Mouse (Mus musculus) megakaryocyte-erythroid progenitor cell, adult 5-6 weeks (primary cell): ENCODE measurements at regions not wholly inside any gene's neighbourhood (a gene's known extent, or its start where the extent isn't known, plus 50 kb on each side); places are given as distances from the start of the nearest gene placed in this dataset.
"Not testable (repeated sequence)": the region's sequence is repeated elsewhere in the genome, so short reads cannot be mapped to it uniquely, and the experiment has no call there.

Experiments
- ATAC-seq: replicated peaks from 2 replicates; pipeline ENCODE4 v1.8.0; 2016; ENCODE audit warnings: mild to moderate bottlenecking, inconsistent platforms; ENCODE audit not compliant: severe bottlenecking, poor library complexity, low FRiP score, low TSS enrichment

DNA sequence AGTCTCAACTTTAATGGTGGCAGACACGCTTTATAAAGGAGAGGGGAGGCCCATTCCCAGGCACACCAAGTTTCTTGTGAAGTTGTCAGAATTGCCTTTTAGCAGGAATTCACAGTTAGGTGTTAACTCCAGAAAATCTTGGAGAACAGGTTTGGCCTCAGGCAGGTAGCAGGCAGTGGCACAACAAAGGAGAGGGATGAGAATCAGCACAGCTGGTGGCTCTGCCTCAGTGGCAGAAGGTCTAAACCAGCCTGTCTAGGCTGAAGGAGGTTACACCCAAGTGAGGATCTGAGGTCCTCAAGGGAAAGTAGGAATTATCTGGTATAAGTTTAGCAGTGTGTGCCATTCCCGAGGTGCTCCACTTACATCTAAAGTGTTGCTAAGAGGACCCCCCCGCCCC lies 456.3 kb downstream of the Epm2a start:
- ATAC-seq: no peak

DNA sequence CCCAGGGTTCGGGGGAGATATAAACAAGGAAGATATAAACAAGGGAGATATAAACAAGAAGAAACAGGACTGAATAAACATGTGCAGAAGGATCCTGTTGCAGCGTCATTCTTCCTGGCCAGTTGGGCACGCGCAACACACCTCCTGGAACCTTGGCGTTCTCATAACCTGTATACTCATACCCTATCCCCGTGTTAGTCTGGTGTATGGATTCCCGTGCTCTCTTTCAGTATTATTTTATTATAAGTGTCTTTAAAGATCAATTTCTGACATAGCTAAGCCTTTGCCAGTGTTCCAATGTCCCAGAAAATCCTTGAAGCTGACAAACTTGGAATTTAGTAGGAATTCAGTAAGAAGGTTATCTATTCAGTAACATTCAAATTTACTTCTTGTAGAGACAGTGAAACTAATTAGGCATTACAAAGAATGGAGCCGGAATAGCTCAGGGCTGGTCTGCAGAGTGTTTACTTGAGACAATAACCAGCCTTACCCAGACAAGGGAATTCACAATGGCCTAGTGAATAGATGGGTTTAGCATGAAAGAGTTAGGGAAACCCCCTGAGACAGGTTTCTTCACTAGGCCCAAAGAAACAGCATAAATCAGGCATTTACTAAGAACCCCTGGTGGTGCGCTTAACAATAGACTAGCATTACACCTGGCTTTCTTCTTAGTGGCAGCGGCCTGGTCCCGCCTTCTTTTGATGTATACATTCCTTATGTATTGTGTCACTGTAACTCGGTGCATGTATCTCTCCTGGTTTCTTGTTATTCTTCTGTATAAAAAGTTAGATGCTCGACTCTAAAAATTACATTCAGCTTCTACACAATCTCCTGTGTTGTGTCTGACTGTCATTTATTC lies 458.4 kb downstream of the Epm2a start:
- not testable (repeated sequence) for ATAC-seq

DNA sequence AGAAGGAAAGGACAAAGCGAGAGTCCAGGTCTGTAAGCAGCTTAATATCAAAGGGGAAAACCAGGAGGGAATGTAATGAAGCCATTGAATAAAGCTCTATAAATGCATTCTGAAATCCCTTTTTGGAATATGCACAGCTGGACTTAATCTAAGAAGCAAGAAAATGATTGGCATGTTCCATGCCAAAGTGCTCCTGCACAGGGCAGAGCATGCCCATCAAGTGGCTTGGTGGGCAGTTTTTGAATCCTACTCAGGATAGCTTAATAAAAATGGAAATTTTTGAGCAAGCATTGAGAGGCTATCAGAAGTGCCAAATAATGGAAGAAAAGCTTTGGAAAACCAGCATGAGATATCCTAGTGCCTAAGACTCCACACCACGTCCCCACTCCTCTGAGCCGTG lies 466.1 kb downstream of the Epm2a start:
- ATAC-seq: no peak

DNA sequence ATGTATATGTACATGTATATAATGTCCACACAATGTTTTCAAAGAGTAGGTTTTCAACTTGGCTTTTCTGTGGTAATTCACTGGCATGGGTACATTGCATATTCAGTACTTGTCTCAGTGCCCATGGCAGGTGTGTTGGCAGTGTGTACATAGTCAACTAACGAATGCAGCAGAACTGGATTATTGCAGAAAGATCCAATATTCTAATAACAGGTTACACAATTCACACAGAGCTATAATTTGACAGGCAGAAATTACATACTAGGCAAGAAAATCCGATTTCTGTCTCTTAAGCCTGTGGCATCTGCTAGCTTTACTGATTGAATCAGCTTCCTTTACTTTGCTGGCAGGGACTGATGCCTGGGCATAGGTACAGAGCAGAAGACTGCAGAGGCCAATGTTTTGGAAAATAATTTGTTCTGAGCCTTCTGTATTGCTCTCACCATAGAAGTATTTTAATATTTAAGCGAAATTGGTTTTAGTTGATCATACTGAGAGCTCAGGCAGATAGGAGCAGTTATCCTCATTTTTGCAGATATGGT lies 479.3 kb downstream of the Epm2a start:
- no peak for ATAC-seq

DNA sequence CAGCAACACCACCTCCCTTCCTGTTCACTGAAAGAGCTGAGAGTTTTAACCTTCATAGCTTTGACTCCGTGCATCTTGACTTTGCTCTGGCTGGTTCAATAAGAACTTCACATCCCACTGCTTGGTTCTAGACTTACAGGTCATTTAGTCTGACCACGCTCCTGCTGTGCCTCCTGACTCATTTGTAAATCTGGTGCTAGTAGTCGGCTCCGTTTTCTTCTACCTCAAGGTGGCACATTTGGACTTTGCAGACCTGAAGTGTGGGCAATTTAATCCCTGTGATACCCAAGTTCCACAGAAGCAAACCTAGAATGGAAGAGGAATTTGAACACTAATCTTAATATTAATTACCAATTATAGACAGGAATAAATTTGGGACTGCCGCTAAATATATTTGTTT lies 497.9 kb downstream of the Epm2a start:
- no peak for ATAC-seq

DNA sequence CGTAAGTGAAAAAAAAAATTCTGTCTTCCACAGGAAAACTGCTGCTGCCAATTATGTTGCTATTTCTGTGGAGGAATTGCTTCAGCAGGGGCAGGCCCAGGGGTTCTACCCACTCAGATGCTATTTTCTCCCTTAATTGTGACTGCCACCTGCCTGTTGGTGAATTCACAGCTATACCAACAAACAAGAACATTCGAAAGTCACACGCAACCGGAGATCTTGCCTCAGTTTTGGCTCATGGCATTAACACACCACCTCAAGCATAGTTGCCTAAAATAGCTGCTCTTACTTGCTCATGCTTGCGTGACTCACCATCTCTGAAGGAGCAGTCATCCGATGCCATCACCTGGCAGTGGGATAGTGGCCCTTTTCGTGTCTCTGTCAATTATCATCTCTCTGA lies 498.3 kb downstream of the Epm2a start:
- ATAC-seq: no peak

DNA sequence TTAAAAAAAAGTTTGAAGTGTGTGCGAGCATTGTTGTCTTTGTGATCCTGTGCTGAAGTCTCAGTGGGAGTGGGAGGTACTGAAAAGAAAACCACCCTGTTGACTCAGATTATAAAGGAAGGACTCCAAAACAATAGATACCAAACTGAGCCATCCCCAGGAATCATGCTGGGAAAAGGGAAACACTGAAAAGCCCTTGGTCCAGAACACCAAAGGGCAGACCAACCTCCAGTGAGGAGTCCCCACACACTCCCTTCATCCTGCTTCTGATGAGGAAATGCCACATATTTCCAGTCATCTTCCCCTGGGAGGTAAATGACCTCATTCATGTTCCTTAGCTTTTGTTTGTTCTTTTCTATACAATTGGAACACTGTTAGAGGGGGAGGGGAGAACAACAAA lies 502.9 kb downstream of the Epm2a start:
- no peak for ATAC-seq

DNA sequence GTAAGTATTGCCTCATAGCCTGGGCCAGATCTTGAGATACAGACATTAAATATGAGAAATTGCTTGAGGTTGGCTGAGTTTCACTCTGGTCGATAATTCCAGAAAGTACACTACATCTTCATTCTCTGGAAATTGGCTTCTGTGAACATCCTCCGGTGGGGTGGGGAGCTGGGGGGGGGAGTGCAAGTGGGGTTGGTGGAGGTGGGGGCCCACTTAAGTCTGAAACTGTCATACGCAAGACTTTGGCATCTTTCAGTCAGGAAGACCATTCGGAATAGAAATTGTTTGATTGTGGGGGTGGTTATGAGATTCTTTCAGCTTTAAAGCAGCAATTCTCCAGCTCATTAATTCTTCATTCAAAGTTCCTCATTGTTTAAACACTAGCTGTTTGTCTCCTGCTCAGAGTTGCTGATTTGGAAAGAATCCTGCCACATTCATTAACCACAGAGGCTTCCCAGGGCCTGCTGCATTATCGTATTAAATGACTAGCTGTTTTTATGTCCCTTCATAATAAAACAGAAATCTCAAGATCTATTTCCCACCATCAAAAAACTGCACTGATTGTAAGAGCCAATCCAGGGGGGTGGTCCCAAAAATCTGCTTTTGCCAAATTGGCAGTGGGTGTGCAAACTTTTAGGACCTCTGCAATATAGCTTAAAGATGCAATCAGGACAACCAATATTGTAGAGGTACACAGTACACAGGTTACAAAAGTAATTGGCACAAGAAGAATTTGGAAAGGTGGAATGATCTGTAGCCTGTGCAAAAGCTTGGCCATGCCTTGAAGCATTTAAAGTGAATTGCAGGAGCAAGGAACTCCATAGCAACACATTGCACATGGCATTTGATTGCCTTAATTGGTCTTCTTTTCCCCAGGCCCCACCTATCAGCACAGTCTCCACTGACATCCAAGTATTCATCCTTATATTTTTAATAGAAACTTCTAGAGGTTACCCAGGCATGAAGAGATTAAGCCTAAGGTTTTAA lies 532.2 kb downstream of the Epm2a start:
- ATAC-seq: no peak

DNA sequence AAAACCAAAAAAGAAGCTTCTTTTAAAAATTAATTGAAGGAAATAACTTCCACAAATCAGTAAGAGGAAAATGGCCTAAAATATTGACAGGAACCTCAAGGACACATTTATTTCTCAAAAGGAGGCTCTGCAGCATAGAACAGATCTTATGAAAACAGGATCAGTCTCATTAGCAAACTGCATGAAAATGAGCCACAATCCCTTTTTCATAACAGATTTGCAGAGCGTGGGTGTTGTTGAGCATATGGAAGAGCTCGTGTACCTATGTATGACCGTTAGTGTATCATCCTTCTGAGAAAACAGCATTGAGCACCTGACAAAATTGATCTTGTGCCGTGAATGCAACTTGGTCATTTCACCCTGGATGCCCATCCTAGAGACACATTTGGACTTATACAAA lies 543.0 kb downstream of the Epm2a start:
- no peak for ATAC-seq

DNA sequence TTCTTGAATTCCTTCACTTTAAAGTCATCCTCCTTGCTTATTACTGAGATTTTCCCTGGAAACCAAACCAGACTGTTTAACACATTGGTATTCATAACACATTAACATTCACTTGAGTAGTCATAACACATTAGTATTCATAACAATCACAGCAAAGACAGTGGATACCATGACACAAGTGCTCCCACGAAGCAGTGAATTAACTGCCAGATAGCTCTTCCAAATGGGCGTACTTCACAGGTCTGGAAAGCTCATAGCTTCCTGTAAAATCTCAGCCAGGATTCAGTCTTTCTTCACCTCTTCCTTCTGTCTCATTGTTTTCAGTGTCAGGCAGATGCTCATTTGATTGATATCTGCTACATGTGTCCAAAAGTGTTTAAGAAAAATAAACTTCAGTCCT lies 545.7 kb downstream of the Epm2a start:
- no peak for ATAC-seq

DNA sequence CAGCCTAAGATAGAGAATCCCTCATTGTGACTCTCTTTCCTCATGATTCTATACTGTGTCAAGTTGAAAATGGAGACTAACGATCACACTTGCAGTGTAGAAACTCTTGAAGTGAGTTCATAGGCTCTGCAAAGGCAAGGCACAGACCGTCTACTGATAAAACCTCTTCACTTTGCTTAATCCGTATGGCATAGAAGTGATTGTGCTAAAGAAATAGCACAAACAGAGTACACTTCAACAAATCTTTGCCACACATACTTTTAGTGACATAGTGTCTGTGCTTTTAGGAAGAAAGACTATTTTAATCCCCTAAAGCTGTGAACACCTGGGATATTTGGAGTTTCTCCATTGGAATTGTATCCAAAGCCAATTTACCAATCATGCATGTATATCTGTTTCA lies 578.9 kb downstream of the Epm2a start:
- ATAC-seq: no peak

DNA sequence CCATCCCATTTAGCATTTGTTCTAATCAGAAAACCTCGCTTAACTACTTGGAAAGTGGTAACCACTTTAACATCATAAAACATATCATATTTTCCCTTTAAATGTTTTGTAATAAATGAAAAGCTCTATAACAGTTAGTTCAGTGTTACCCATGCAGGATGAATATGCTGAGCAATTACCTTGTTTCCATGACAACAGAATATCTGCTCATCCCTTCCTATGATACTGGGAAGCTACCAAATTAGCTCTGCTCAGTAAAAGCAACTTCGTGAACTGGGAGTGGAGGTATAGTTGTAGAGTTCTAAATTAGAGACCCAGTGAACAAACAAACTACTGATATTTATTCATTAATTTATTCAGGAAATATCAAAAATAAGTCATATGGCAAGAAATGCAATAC lies 595.0 kb downstream of the Epm2a start:
- ATAC-seq: no peak

DNA sequence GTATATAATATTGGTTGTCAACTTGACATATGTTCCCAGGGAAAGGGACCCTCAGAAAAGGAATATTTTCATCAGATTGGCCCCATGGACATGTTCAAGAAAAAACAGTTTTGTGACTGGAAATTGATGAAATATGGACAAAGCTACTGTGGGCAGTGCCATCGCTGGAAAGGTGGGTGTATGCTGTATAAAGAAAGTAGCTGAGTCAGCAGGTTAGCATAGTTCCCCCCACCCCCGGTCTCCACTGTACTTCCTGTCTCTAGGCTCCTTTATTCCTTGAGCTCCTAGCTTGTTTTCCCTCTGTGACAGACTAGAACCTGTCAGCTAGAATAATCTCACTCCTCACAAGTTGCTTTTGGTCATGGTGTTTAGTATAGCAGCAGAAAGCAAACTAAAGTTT lies 599.6 kb downstream of the Epm2a start:
- ATAC-seq: no peak

DNA sequence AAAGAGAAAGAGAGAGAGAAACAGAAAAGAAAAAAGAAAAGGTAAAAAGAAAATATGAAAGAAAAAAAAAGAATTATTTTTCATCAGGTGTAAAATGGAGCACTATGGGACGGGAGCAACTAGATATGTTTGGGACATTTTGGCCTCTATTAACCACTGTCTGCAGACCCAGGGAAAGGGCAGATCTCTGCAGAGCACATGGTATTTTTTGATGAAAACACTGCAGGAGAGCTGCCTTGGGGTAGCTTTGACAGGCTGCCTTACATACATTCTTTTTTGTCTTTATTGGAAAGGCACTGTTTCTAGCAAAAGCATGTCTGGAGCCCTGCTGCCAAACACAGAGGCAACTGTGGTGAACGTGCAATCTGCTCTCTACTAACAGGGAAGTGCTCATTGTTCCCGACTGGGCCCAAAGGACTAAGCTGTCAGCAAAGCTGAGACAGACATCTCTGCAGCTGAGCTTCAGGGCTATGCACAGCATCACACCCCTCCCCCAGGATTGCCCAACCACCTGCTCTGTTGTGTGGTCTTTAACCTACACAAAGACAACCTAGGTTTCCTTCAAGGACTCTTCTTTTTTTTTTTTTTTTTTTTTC lies 617.2 kb downstream of the Epm2a start:
- no peak for ATAC-seq

DNA sequence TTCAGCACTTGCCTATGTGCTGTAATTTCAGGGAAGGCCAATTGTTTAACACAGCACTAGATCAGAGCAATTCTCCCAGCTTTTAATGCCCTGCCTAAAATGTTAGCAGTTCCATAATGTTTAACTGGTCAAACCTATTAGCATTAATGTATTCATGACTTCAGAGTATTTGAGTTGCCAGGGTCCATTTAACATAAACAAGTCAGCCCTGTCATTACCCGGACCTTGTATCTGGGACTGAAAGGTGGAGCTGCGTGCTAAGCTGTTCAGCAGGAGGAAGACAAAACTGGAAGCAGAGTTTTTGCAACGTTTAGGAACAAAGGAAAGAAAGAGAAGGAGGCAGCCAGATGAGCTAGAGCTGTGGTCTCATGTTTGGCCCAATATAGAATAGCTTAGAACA lies 661.8 kb downstream of the Epm2a start:
- no peak for ATAC-seq

DNA sequence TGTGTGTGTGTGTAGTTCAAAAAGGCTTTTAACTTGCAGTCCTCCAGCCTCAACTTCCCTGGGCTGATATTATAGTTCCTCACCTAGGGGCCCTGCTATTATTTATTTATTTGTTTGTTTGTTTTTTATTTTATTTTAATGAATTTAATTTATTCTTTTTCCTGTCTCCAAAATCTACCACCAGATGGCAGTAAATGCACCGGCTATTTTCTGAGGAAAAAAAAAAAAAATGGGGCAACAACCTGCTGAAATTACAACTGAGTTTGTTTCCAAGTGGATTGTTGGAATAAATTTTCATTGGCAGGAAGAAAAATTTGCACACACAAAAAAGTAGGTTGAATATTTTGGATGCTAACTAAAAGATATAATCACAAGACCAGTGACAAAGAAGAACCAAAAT lies 662.7 kb downstream of the Epm2a start:
- no peak for ATAC-seq

DNA sequence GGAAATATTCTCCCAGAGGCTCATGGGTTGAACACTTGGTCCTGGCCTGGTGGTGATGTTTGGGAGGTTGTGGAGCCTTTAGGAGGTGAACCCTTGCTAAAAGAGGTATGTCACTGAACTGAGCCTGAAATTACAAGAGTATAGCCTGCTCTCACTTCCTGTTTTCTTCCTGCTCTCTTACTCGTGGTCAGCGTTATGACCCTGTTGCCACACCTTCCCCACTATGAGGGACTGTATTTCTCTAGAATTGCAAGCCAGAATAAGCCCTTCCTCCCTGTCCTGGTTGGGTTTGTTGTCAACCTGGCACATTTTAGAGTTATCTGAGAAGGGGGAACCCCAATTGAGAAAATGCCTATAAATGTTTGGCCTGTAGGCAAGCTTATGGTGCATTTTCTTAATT lies 674.1 kb downstream of the Epm2a start:
- ATAC-seq: no peak

DNA sequence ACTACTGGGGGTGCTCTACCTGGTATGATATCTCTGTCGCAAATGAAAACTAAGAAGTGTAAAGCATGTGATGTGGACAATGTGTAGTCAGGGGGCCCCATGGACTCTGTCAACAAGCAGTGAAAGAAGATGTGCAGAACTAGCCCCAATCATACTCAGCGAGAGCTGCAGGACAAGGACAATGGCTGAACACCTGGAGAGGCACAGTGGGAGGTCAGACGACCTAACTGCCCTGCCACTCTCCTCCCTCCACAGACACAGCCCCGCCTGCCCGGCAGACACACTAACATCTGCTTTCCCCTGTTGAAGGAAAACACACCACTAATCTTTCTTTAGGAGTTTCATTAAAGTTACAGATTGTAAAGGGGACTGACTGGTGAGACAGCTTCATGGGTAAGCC lies 675.1 kb downstream of the Epm2a start:
- no peak for ATAC-seq

DNA sequence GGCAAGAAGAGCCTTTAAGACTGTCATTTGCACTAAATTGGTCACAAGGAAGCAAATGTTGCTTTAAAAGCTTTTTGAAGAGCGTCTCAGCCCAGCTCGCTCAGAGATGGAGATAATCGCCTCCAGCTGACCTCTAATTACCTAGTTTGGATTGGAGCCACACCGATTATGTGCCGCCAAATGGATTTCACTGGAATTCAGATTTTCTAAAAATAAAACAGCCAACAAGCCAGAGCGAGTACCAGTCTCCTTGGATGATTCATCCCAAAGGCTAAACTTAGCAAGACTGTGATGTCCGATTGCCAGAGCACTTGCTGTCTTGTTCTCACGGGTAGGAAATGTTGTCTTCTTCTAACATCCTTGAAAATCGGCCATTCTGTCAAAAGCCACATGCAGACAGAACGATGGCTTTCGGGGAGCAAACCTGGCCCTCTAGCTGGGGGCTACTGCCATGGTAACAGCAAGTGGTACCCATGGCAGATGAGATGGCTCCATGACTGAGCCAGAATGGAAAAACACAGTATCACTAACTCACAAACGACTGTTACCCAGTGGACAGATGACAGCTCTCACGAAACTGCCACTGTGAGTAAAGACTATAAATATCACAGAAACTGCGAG lies 676.1 kb downstream of the Epm2a start:
- ATAC-seq: no peak

DNA sequence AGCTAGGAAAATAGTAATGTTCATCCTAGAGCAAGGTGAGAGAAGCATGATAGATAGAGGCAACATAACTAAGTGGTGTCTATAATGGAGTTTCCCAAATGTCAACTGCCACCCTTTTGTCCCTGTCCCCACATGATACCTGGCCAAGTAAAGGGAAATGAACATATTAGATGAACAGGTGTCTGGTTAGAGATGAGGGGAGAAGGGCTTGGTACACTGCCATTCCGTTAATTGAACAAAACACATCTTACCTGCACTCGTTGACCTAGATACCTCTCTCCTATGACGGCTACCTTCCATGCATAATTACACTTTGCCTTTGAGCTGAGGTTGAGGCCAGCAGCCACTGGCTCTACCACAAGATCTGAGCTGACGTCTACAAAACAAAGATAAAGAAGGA lies 677.4 kb downstream of the Epm2a start:
- no peak for ATAC-seq
